26 mouse cellular contexts compared by ENCODE assay signal in genomic region chr1:186123690-186124089, GRCm38 (mm10).
"Had no signal": no experiment of that assay in that cellular context is flagged by ENCODE, and none has a peak within 500 bp of the region (broad histone marks: within the 10 kb centered on the region; RNA-seq: fewer than 3 reads in every experiment).

No protein-coding gene starts in this region.

- H3K9me3 ChIP-seq: heart, embryonic 10.5 days; heart, embryonic 12.5 days; hindbrain, embryonic 10.5 days; hindbrain, embryonic 13.5 days; hindbrain, embryonic 15.5 days; kidney, embryonic 15.5 days; limb, embryonic 12.5 days; liver, embryonic 13.5 days had no signal

- H3K4me3 ChIP-seq: heart, embryonic 10.5 days; heart, embryonic 12.5 days; hindbrain, embryonic 10.5 days; hindbrain, embryonic 13.5 days; hindbrain, embryonic 15.5 days; kidney, embryonic 15.5 days; limb, embryonic 12.5 days; liver, embryonic 13.5 days had no signal

- ATAC-seq: hindbrain, postnatal 0 days; intestine, embryonic 16.5 days had no signal

- DNase-seq: gastrocnemius, postnatal 14 days; gastrocnemius, postnatal 36 days; heart, adult 18-20 months; heart, postnatal 10 days; heart, postnatal 4 days; kidney, adult 11 months; kidney, adult 2 months; kidney, adult 9 months; kidney, postnatal 14 days; kidney, postnatal 36 days; layer of hippocampus, adult 9-11 months; layer of hippocampus, postnatal 36 days; left cerebral cortex, postnatal 4 days; liver; liver, embryonic 13.5 days had no signal

- H3K36me3 ChIP-seq: heart, embryonic 10.5 days; heart, embryonic 12.5 days; hindbrain, embryonic 10.5 days; hindbrain, embryonic 13.5 days; hindbrain, embryonic 15.5 days; kidney, embryonic 15.5 days; limb, embryonic 12.5 days; liver, embryonic 13.5 days had no signal

- H3K27me3 ChIP-seq: heart, embryonic 12.5 days; hindbrain, embryonic 13.5 days; hindbrain, embryonic 15.5 days; kidney, embryonic 15.5 days; limb, embryonic 12.5 days; liver, embryonic 13.5 days had no signal

- H3K9ac ChIP-seq: heart, embryonic 12.5 days; hindbrain, embryonic 13.5 days; hindbrain, embryonic 15.5 days; kidney, embryonic 15.5 days; limb, embryonic 12.5 days; liver, embryonic 13.5 days had no signal

- H3K27ac ChIP-seq: heart, embryonic 10.5 days; hindbrain, embryonic 10.5 days; hindbrain, embryonic 13.5 days; hindbrain, embryonic 15.5 days; hindbrain, postnatal 0 days; kidney, embryonic 15.5 days; kidney, postnatal 0 days; limb, embryonic 12.5 days; liver, embryonic 13.5 days had no signal

- H3K4me1 ChIP-seq: heart, embryonic 10.5 days; heart, embryonic 12.5 days; hindbrain, embryonic 13.5 days; hindbrain, embryonic 15.5 days; kidney, embryonic 15.5 days had no signal

- H3K4me2 ChIP-seq: heart, embryonic 12.5 days; hindbrain, embryonic 13.5 days; hindbrain, embryonic 15.5 days; kidney, embryonic 15.5 days; limb, embryonic 12.5 days; liver, embryonic 11.5 days; liver, embryonic 13.5 days had no signal
